Mouse (Mus musculus): Measurements from ENCODE around the gene Tdrd9. TPM values are rescaled to one million over a fixed set of nuclear protein-coding genes. Genes with fewer than 3 reads are reported as not detected.

The Tdrd9 gene
- polyA plus RNA-seq, 1 experiment from 2014 or later, result 0.54 TPM

DNA sequence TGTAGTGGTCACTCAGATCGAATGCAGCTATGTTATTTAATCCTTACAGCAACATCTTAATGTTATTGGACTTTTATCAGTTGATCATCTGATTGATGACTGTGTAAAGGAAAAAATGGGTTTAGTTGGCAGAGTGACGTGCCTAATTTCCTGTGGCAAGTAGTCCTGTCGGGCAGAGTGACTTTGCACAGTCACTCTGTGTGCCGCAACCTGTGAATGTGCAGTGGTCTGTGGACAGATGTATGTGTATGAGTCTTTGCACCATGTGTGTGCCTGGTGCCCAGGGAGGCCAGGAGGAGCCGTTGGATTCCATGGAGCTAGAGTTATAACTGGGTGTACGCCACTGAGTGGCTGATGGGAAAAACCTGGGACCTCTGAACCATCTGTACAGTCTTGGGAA lies 3.2 kb downstream of the Tdrd9 start:
- peaks cover 22% of the 10 kb centered on the region for H3K4me1 ChIP-seq
- H3K36me3 ChIP-seq, result no peaks in the 10 kb centered on the region
- WGBS, result 82% methylated on average over 6 of the region's 6 CpGs
- DNase-seq (ENCODE audit: low spot score), result no peak
- H3K9me3 ChIP-seq, result no peaks in the 10 kb centered on the region
- no peak overlapping the region for H3K4me3 ChIP-seq
- H3K27ac ChIP-seq, result no peak overlapping the region
- H3K27me3 ChIP-seq (ENCODE audit: insufficient read depth, poor library complexity, severe bottlenecking), result no peaks in the 10 kb centered on the region

DNA sequence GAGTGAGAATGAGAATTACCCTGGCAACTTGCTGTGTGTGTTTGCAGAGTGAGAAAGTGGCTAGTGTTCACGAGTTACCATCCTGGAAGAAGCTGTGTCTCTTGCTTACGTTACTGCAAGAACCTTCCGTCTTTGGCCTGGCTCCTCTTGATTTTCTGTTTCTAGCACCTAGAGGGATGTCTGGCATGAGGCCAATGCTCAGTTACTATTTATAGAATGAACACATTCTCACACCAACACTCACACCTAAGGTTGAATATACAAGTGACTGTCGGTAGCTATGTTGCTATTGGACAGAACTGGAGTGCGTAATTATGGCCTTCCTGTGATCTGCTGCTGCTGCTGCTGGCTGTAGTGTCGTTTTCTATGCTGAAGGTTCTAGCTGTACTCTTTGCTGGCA lies 5.8 kb downstream of the Tdrd9 start:
- Histone ChIP-seq H3K9me3 (no peaks in the 10 kb centered on the region), H3K4me3 (no peak overlapping the region), H3K4me1 (peaks cover 31% of the 10 kb centered on the region), H3K27ac (peak overlapping the region; percentile 84), H3K36me3 (no peaks in the 10 kb centered on the region), H3K27me3 (ENCODE audit: insufficient read depth, poor library complexity, severe bottlenecking) (no peaks in the 10 kb centered on the region)
- 34% methylated on average over 6 of the region's 6 CpGs for WGBS
- DNase-seq (ENCODE audit: low spot score), result no peak

DNA sequence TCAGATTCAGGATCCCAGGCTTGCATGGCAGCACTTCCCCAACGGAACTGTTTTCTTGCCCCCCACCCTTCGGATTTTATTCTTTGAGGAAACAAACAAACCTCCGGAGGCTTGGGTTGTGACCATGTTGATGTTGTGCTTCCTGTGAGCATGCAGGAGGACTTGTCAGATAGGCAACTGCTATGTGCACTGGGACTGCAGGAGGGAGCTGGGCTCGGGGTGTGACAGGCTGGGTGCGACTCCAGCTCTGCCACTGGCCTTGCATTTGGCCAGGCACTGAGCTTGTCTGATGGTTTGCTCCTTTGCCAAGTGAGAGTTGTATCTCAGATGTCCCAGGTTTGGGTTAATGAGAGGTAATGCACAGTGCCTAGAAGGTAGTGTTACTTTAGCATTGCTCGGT lies 6.9 kb downstream of the Tdrd9 start:
- no peaks in the 10 kb centered on the region for H3K27me3 ChIP-seq (ENCODE audit: insufficient read depth, poor library complexity, severe bottlenecking)
- no peaks in the 10 kb centered on the region for H3K9me3 ChIP-seq
- H3K4me3 ChIP-seq, result no peak overlapping the region
- DNase-seq (ENCODE audit: low spot score), result no peak
- no peaks in the 10 kb centered on the region for H3K36me3 ChIP-seq
- WGBS, result 70% methylated on average over 6 of the region's 6 CpGs
- peak overlapping the region; percentile 84; the same call in 1 of the 2 replicates for H3K27ac ChIP-seq
- H3K4me1 ChIP-seq, result peaks cover 31% of the 10 kb centered on the region

DNA sequence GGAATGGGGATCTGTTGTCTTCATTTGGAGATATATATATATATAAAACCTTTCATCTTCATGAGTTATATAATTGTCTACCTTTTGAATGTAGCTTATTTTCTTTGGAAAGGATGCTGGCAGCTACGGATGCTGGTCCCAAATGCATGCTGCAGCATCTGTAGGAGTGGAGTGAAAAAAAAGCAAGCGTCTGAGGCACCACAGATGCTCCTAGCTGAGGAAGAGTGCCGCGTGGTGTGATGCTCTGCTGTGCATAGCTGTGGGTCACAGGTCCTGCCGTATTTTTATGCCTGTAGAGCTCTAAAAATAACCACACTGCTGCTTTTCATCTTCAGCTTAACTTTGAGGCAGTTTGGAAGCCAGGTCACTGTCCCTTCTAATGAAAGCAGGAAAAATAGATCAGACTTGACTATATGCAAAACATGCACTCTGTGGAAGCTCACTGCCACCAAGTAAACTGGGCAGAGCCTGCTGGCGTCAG lies 9.6 kb downstream of the Tdrd9 start, which contains the start of gene Rd3l:
TSS of gene Rd3l (minus strand) at position 431 of the 481 bp plus-strand sequence.
- Histone ChIP-seq H3K4me3 (no peak within 1 kb of the TSS; the same call in 1 of the 2 replicates), H3K9me3 (no peaks in the 10 kb centered on the region), H3K4me1 (peaks cover 31% of the 10 kb centered on the region), H3K27ac (peak within 1 kb of the TSS; percentile 18; the same call in 1 of the 2 replicates), H3K36me3 (no peaks in the 10 kb centered on the region), H3K27me3 (ENCODE audit: insufficient read depth, poor library complexity, severe bottlenecking) (no peaks in the 10 kb centered on the region)
- 48% methylated on average over 6 of the region's 6 CpGs for WGBS
- no peak for DNase-seq (ENCODE audit: low spot score)

DNA sequence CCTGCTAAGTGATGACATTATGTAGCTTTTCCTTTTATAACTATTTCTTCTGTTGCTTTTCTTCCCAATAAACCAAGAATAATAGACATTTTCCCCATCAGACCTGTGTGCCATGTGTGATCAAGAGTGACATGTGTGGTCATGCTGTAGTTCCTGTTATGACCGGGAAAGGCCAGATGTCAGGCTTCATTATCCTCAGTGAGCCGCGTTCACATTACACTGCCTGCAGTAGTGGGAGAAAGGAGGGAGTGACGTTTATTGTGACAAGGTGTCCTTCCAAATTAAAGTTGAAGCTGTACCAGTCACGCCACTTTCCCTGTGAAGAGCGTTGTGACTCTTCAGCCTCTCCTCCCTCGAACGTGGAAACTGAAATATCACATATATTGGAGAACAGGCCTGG lies 10.5 kb downstream of the Tdrd9 start:
- Histone ChIP-seq H3K4me1 (peaks cover 25% of the 10 kb centered on the region), H3K4me3 (no peak overlapping the region), H3K27ac (no peak overlapping the region), H3K27me3 (ENCODE audit: insufficient read depth, poor library complexity, severe bottlenecking) (no peaks in the 10 kb centered on the region), H3K36me3 (no peaks in the 10 kb centered on the region), H3K9me3 (no peaks in the 10 kb centered on the region)
- WGBS, result 84% methylated on average over 8 of the region's 8 CpGs
- DNase-seq (ENCODE audit: low spot score), result no peak

DNA sequence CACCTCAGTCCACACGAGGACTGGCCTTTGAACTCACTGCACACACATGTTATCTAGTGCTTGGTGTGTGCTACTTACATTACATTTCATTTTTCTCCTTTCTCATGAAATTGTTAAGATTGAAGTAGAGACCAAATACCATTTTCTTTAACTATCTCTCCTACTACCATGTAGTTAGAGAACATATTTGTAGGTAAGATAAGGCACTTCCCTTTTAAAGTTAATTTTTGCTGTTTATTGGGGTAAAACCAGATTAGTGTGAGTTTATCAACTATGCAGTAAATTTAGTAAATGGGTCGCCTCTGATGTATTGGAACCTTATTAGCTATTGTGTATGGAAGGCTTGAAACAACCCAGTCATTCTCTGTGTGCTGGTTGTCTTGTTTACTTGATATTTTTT lies 11.8 kb downstream of the Tdrd9 start:
- H3K9me3 ChIP-seq, result no peaks in the 10 kb centered on the region
- no peak overlapping the region for H3K27ac ChIP-seq
- peaks cover 12% of the 10 kb centered on the region for H3K4me1 ChIP-seq
- no peaks in the 10 kb centered on the region for H3K36me3 ChIP-seq
- H3K4me3 ChIP-seq, result no peak overlapping the region
- DNase-seq (ENCODE audit: low spot score), result no peak
- no peaks in the 10 kb centered on the region for H3K27me3 ChIP-seq (ENCODE audit: insufficient read depth, poor library complexity, severe bottlenecking)
- 61% methylated on average over 2 of the region's 2 CpGs for whole genome bisulfite sequencing

DNA sequence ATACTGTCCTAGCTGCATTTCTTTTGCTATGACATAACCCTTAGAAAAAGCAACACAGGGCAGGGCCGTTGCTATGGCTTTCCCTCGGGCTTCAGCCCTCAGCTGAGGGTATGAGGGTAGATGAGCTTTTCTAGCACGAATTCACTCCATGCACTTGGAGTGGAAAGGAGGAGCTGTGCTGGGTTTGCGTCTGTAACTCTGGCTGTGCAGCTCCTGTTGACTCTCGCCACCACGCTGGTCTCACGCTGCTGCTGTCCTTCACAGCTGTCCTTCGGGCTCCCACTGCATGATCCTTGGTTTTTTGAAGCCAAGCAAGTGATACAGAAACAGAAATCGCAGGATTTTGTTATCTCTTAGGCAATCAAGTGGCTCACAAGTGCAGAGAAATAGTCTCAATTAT lies 15.4 kb downstream of the Tdrd9 start:
- Histone ChIP-seq H3K27ac (no peak overlapping the region), H3K36me3 (no peaks in the 10 kb centered on the region), H3K4me1 (no peaks in the 10 kb centered on the region), H3K9me3 (no peaks in the 10 kb centered on the region), H3K4me3 (no peak overlapping the region), H3K27me3 (ENCODE audit: insufficient read depth, poor library complexity, severe bottlenecking) (no peaks in the 10 kb centered on the region)
- DNase-seq (ENCODE audit: low spot score), result no peak
- WGBS, result 42% methylated on average over 9 of the region's 9 CpGs

DNA sequence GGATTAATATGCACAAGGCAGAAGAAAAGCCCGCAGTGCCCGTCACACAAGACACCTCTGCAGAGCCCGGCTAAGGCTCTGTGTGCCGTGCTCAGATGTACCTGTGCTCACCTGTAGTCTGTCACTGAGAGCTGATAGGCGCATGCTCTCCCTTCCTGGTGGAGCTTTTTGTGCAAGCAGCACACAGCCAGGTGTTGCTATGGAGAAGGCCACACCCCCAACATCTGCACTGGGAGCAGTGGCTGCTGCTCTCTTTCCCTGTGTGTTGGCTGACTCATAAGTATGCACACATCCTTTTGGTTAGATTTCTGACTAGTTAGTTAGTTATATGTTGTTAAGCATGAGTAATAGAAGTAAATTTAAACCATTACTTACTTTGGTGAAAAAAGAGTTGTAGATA lies 21.3 kb downstream of the Tdrd9 start:
- WGBS, result 81% methylated on average over 5 of the region's 5 CpGs
- Histone ChIP-seq H3K4me1 (no peaks in the 10 kb centered on the region), H3K9me3 (no peaks in the 10 kb centered on the region), H3K36me3 (0 out of 2 replicates have a peak, but pooled peaks cover 2% of the 10 kb centered on the region), H3K27me3 (ENCODE audit: insufficient read depth, poor library complexity, severe bottlenecking) (no peaks in the 10 kb centered on the region), H3K27ac (no peak overlapping the region), H3K4me3 (no peak overlapping the region)
- DNase-seq (ENCODE audit: low spot score), result no peak

DNA sequence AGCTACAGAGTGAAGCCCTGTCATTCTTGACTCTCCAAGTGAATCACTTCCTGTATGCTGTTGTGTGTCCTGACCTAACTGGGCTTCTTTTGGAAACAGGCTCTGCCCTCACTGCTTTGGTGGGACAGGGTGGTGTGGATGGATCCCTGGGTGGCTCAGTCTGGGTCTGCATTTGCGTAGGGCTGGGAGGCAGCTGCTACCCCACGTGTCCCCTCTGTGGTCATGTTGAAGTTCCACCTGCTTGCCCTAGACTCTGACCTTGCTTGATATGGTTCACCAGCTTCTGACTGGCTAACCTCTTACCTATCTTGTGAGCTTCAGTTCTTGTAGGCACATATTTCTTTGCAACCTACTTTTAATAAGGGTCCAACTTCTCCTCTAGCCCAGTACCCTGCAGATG lies 23.8 kb downstream of the Tdrd9 start:
- H3K27me3 ChIP-seq (ENCODE audit: insufficient read depth, poor library complexity, severe bottlenecking), result no peaks in the 10 kb centered on the region
- WGBS, result 95% methylated on average over 2 of the region's 2 CpGs
- H3K4me1 ChIP-seq, result no peaks in the 10 kb centered on the region
- H3K36me3 ChIP-seq, result 0 out of 2 replicates have a peak, but pooled peaks cover 2% of the 10 kb centered on the region
- H3K9me3 ChIP-seq, result no peaks in the 10 kb centered on the region
- no peak overlapping the region for H3K27ac ChIP-seq
- H3K4me3 ChIP-seq, result no peak overlapping the region
- peak; percentile 58 for DNase-seq (ENCODE audit: low spot score)

DNA sequence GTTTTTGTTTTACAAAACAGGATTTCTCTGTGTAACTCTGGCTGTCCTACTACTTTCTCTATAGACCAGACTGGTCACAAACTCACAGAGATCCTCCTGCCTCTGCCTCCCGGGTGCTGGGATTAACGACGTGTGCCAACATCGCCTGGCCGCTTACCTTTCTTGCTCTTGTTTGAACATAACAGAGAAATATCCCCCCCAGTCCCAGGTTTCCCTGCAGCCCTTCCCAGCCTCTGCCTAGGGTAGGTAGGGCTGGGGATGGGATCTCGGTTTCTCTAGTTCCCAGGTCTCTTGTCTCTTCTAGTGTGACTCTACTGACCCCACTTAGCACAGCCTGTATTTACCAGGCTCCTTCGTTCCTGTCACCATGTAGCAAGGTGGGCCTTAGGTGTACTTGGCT lies 28.4 kb downstream of the Tdrd9 start:
- peak; percentile 60 for DNase-seq (ENCODE audit: low spot score)
- Histone ChIP-seq H3K4me1 (no peaks in the 10 kb centered on the region), H3K27me3 (ENCODE audit: insufficient read depth, poor library complexity, severe bottlenecking) (no peaks in the 10 kb centered on the region), H3K4me3 (no peak overlapping the region), H3K36me3 (0 out of 2 replicates have a peak, but pooled peaks cover 2% of the 10 kb centered on the region), H3K27ac (no peak overlapping the region), H3K9me3 (no peaks in the 10 kb centered on the region)
- WGBS, result 91% methylated on average over 7 of the region's 7 CpGs

DNA sequence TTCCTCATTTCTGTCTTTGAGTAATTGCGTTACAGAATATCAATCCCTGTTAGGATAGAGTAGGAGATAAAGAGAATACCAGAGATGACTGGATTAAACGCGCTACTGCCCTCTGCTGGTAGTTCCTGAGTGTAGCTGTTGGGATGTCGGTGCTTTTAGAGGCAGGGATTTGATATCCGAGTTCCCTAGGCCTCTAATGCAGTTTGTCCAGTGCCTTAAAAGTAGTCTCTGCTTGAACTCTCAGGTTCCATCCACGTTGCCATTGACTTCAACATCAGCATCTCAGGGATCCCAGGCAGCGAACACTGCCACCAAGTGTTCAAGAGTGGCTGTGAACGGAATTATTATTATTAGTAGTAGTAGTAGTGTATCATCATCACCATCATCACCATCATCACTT lies 29.9 kb downstream of the Tdrd9 start:
- DNase-seq (ENCODE audit: low spot score), result peak; percentile 71
- Histone ChIP-seq H3K27me3 (ENCODE audit: insufficient read depth, poor library complexity, severe bottlenecking) (no peaks in the 10 kb centered on the region), H3K4me3 (no peak overlapping the region), H3K4me1 (no peaks in the 10 kb centered on the region), H3K9me3 (no peaks in the 10 kb centered on the region), H3K27ac (no peak overlapping the region), H3K36me3 (no peaks in the 10 kb centered on the region)
- WGBS, result 21% methylated on average over 8 of the region's 8 CpGs

DNA sequence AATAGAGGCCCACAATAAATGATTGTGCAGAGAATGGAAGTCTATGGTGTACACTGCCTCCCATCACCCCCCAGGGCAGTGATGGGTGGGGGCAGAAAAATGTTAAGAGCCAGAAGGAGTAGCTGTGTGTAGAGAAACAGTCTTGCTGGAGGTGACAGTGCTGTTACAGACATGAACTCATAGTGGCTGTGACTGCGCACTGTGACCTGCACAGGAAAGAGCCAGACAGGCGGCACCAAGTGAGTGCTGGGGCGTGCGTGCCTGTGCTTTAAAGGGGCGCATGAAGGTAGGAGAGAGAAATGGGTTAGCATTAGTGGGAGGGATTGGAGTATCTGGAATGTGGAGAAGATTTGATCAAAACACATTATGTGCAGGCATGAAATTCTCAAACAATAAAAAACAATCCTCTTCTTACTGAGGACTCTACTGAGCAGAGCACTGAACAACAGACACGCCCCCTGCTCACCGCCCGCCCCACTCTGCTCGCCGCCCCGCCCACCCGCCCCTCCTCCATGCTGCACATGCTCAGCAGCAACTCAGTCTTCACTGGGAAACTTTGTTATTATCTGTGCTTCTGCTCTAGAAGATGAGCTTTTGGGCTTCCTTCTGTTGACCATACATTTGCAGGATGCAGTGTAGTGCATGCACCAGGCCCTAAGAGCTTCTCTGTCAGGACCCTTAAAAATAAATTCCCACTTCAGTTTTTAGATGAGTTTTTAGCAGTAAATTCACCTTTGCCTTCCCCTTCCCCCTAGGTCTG lies 41.3 kb downstream of the Tdrd9 start:
- H3K4me3 ChIP-seq, result peak overlapping the region; percentile 43
- H3K27ac ChIP-seq, result 0 out of 2 replicates have a peak overlapping the region, but pooled peaks have one; percentile 36
- H3K27me3 ChIP-seq (ENCODE audit: insufficient read depth, poor library complexity, severe bottlenecking), result no peaks in the 10 kb centered on the region
- DNase-seq (ENCODE audit: low spot score), result no peak
- no peaks in the 10 kb centered on the region for H3K9me3 ChIP-seq
- WGBS, result 40% methylated on average over 12 of the region's 12 CpGs
- H3K36me3 ChIP-seq, result no peaks in the 10 kb centered on the region
- H3K4me1 ChIP-seq, result 0 out of 2 replicates have a peak, but pooled peaks cover 7% of the 10 kb centered on the region

DNA sequence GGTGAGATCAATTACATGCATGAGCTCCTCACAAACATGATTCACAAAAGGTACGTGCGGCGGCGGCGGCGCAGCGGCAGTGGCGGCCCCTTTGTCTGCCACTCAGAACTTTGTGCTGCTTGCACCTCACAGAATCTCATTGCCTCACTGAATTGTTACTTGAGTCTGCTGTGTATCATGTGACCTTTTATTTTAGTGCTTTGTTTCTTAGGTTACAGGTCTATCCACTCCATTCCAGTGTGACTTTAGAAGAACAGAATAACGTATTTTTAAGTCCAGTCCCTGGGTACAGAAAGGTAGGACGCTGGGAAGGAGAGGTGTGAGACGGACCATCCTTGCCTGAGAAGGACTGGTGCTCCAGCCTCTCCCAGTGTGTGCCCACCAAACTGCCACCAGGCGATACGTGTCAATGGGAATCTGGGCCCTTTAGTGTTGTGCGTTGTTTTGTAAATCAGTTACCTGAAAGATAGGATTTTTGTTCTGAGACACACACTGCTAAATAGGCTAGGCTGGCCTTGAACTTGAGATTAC lies 42.0 kb downstream of the Tdrd9 start:
- no peaks in the 10 kb centered on the region for H3K9me3 ChIP-seq
- 0 out of 2 replicates have a peak overlapping the region, but pooled peaks have one; percentile 36 for H3K27ac ChIP-seq
- 0 out of 2 replicates have a peak, but pooled peaks cover 7% of the 10 kb centered on the region for H3K4me1 ChIP-seq
- H3K36me3 ChIP-seq, result no peaks in the 10 kb centered on the region
- H3K4me3 ChIP-seq, result peak overlapping the region; percentile 43
- WGBS, result 35% methylated on average over 14 of the region's 14 CpGs
- H3K27me3 ChIP-seq (ENCODE audit: insufficient read depth, poor library complexity, severe bottlenecking), result no peaks in the 10 kb centered on the region
- DNase-seq (ENCODE audit: low spot score), result no peak

Measured in heart, embryonic 10.5 days (tissue).